In the genomic region with DNA sequence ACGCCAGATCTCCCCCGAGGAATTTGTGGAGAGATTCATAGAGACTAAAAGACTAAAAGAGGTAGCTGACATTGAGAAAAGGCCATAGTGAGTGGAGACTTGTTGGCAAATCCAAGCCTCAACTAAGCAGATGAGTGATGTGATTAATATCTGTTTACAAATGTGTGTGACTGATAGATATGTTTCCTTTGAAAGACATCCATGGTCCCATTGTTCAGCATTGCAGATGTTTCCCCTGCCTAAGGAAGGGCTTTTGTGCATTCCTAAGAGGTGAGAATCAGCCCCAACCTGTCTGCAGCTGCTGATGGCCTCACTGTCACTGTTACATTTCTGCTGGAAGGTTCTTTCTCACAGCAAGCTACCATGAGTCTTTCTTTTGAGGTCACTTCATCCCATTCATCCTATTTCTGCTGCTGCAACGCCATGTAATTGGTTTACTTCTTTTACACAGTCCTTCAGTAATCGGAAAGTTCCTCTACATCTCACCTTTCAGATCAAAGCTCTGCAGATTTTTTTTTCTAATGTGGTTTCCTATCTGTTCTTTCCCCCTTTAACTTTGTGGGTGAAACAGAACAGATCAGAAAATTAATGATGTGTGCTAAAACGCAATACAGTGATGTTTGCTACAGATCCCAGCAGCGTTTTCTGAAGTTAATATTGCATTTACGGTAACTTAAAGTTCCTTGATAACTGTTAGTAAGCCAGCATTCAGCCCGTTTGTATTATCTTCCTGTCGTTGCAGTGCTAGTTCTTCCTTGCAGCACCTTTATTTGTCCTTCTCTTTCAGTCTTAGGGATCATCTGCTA, we compare ENCODE assay signal across 18 mouse cellular contexts. TPM values are rescaled to one million over a fixed set of nuclear protein-coding genes. Genes with fewer than 3 reads are reported as not detected.
DNase-seq lines count a peak whose midpoint lies in the region; ATAC-seq and TF ChIP-seq lines count a peak whose summit lies in the region.
"Had no signal": no experiment of that assay in that cellular context is flagged by ENCODE, and none has a peak within 500 bp of the region (broad histone marks: within the 10 kb centered on the region; RNA-seq: fewer than 3 reads in every experiment).

No protein-coding gene starts in this region.

- H3K9ac ChIP-seq in liver, embryonic 15.5 days, result no peak overlapping the region
- no peak overlapping the region for H3K9ac ChIP-seq in liver, embryonic 12.5 days
- H3K9ac ChIP-seq in liver, postnatal 0 days (replicated peaks), result no peak overlapping the region
- H3K9ac ChIP-seq in intestine, embryonic 16.5 days (ENCODE audit: low read depth, low read length), result no peak overlapping the region
- H3K9ac ChIP-seq: embryonic facial prominence, embryonic 15.5 days; forebrain, embryonic 13.5 days; intestine, embryonic 15.5 days; limb, embryonic 12.5 days had no signal

- 0 out of 2 replicates have a peak, but pooled peaks cover 5% of the 10 kb centered on the region for H3K36me3 ChIP-seq in liver, embryonic 15.5 days (replicated peaks)
- peaks cover 19% of the 10 kb centered on the region for H3K36me3 ChIP-seq in liver, embryonic 12.5 days
- H3K36me3 ChIP-seq in liver, postnatal 0 days (replicated peaks; ENCODE audit: insufficient read depth, low read length), result peaks cover 3% of the 10 kb centered on the region; the same call in 1 of the 2 replicates
- H3K36me3 ChIP-seq in intestine, embryonic 16.5 days (ENCODE audit: control insufficient read depth, insufficient read depth, low read length), result no peaks in the 10 kb centered on the region
- H3K36me3 ChIP-seq: embryonic facial prominence, embryonic 15.5 days; intestine, embryonic 15.5 days had no signal

- H3K9me3 ChIP-seq in liver, embryonic 15.5 days (replicated peaks), result no peaks in the 10 kb centered on the region
- no peaks in the 10 kb centered on the region for H3K9me3 ChIP-seq in liver, embryonic 12.5 days (replicated peaks)
- no peaks in the 10 kb centered on the region for H3K9me3 ChIP-seq in liver, postnatal 0 days (ENCODE audit: low read length)
- no peaks in the 10 kb centered on the region for H3K9me3 ChIP-seq in intestine, embryonic 16.5 days (ENCODE audit: control insufficient read depth, low read length)
- H3K9me3 ChIP-seq: embryonic facial prominence, embryonic 15.5 days; forebrain, embryonic 13.5 days; intestine, embryonic 15.5 days; limb, embryonic 12.5 days; midbrain, embryonic 10.5 days had no signal

- DNase-seq in 416B (ENCODE audit: low read depth), result peak; percentile 32
- no peak for DNase-seq in liver, postnatal 0 days
- DNase-seq in frontal cortex, postnatal 14 days (ENCODE audit: low spot score in 2 of 2), result no peak
- no peak for DNase-seq in gastrocnemius, postnatal 25 days
- DNase-seq: kidney, postnatal 10 days; right cerebral cortex, postnatal 14 days had no signal

- no peaks in the 10 kb centered on the region for H3K27me3 ChIP-seq in liver, embryonic 15.5 days
- H3K27me3 ChIP-seq in liver, embryonic 12.5 days (replicated peaks), result no peaks in the 10 kb centered on the region
- H3K27me3 ChIP-seq in liver, postnatal 0 days (ENCODE audit: insufficient read depth, low read length), result no peaks in the 10 kb centered on the region
- H3K27me3 ChIP-seq in intestine, embryonic 16.5 days (replicated peaks; ENCODE audit: control insufficient read depth, insufficient read depth, low read length), result no peaks in the 10 kb centered on the region
- H3K27me3 ChIP-seq: embryonic facial prominence, embryonic 15.5 days; forebrain, embryonic 13.5 days; intestine, embryonic 15.5 days; limb, embryonic 12.5 days had no signal

- H3K27ac ChIP-seq in liver, embryonic 15.5 days (replicated peaks), result no peak overlapping the region
- no peak overlapping the region for H3K27ac ChIP-seq in liver, embryonic 12.5 days
- no peak overlapping the region for H3K27ac ChIP-seq in liver, postnatal 0 days (ENCODE audit: low read depth)
- no peak overlapping the region for H3K27ac ChIP-seq in intestine, embryonic 16.5 days (ENCODE audit: low read length)
- H3K27ac ChIP-seq: embryonic facial prominence, embryonic 15.5 days; forebrain, embryonic 13.5 days; intestine, embryonic 15.5 days; limb, embryonic 12.5 days; midbrain, embryonic 10.5 days had no signal

- no peak overlapping the region for H3K4me3 ChIP-seq in liver, embryonic 15.5 days (replicated peaks)
- H3K4me3 ChIP-seq in liver, embryonic 12.5 days, result no peak overlapping the region
- H3K4me3 ChIP-seq in liver, postnatal 0 days (ENCODE audit: low read depth, low read length), result no peak overlapping the region
- no peak overlapping the region for H3K4me3 ChIP-seq in intestine, embryonic 16.5 days (ENCODE audit: low read length)
- H3K4me3 ChIP-seq: embryonic facial prominence, embryonic 15.5 days; forebrain, embryonic 13.5 days; intestine, embryonic 15.5 days; limb, embryonic 12.5 days; midbrain, embryonic 10.5 days had no signal

- no peak for TF ChIP-seq EP300 in liver, postnatal 0 days (IDR thresholded peaks at IDR 0.05; ENCODE audit: low read depth)

- peaks cover 9% of the 10 kb centered on the region; the same call in 1 of the 2 replicates for H3K4me1 ChIP-seq in liver, embryonic 15.5 days (replicated peaks)
- H3K4me1 ChIP-seq in liver, embryonic 12.5 days, result peaks cover 11% of the 10 kb centered on the region
- no peaks in the 10 kb centered on the region for H3K4me1 ChIP-seq in liver, postnatal 0 days (ENCODE audit: insufficient read depth)
- 0 out of 2 replicates have a peak, but pooled peaks cover 5% of the 10 kb centered on the region for H3K4me1 ChIP-seq in intestine, embryonic 16.5 days (ENCODE audit: control insufficient read depth, insufficient read depth, low read length)
- H3K4me1 ChIP-seq: embryonic facial prominence, embryonic 15.5 days; limb, embryonic 12.5 days had no signal

- 59% methylated on average over 9 of the region's 9 CpGs for WGBS in liver, embryonic 15.5 days (ENCODE audit: insufficient replicate concordance)
- WGBS in liver, embryonic 12.5 days (ENCODE audit: insufficient replicate concordance), result 76% methylated on average over 9 of the region's 9 CpGs
- WGBS in liver, postnatal 0 days (ENCODE audit: insufficient replicate concordance), result 64% methylated on average over 9 of the region's 9 CpGs
- WGBS in intestine, embryonic 16.5 days, result 86% methylated on average over 9 of the region's 9 CpGs

- H3K4me2 ChIP-seq in liver, embryonic 15.5 days, result peak overlapping the region; percentile 20
- H3K4me2 ChIP-seq in liver, embryonic 12.5 days, result no peak overlapping the region
- peak overlapping the region; percentile 55 for H3K4me2 ChIP-seq in liver, postnatal 0 days (ENCODE audit: low read depth, low read length)
- H3K4me2 ChIP-seq in intestine, embryonic 16.5 days (ENCODE audit: low read depth, low read length), result no peak overlapping the region
- H3K4me2 ChIP-seq: embryonic facial prominence, embryonic 15.5 days; forebrain, embryonic 13.5 days; heart, embryonic 11.5 days; intestine, embryonic 15.5 days; limb, embryonic 12.5 days had no signal

- ATAC-seq in liver, embryonic 15.5 days (ENCODE audit: insufficient read depth), result no peak
- ATAC-seq in liver, embryonic 12.5 days, result no peak
- peak; percentile 85 for ATAC-seq in CD4-positive, CD25-positive, alpha-beta regulatory T cell, adult 4 months
- ATAC-seq in liver, postnatal 0 days, result no peak
- ATAC-seq in intestine, embryonic 16.5 days, result no peak
- ATAC-seq: forebrain, embryonic 13.5 days; intestine, embryonic 15.5 days had no signal

- TF ChIP-seq CTCF in liver, postnatal 0 days (IDR thresholded peaks at IDR 0.05; ENCODE audit: low read depth), result no peak

RNA-seq across cellular contexts. Expression of a gene that starts 50.8 kb away (rescaled TPM):
- 0.13 TPM in 1 of 2 replicates, not detected in the other for polyA plus RNA-seq in liver, embryonic 15.5 days (2015; fragmentation: Nextera tagmentation; extraction: Ambion mirVana)
- polyA plus RNA-seq in liver, embryonic 12.5 days (2016; fragmentation: Nextera tagmentation; extraction: Ambion mirVana), result 0.17 TPM in 1 of 2 replicates, not detected in the other
- polyA plus RNA-seq in CD4-positive, CD25-positive, alpha-beta regulatory T cell, adult 4 months (2017; shearing (Covaris generic)), result under 1 TPM in 1 of 2 experiments, not detected in 1; 0.30 TPM
- not detected in 2 replicates for polyA plus RNA-seq in liver, postnatal 0 days (2015; fragmentation: Nextera tagmentation; extraction: Ambion mirVana)
- not detected for total RNA-seq in gastrocnemius, postnatal 25 days (2021)
- 0.23 and 0.33 TPM in 2 replicates for polyA plus RNA-seq in intestine, embryonic 16.5 days (2015; fragmentation: Nextera tagmentation; extraction: Ambion mirVana)
- total RNA-seq: hematopoietic stem cell, adult 5-6 weeks had no signal
- polyA plus RNA-seq: heart, embryonic 11.5 days had no signal

RNA-seq across cellular contexts. Expression of a gene that starts 55.9 kb away (rescaled TPM):
- polyA plus RNA-seq in liver, embryonic 15.5 days (2015; fragmentation: Nextera tagmentation; extraction: Ambion mirVana), result 15.2 and 17.1 TPM in 2 replicates
- polyA plus RNA-seq in liver, embryonic 12.5 days (2016; fragmentation: Nextera tagmentation; extraction: Ambion mirVana), result 137 and 140 TPM in 2 replicates
- polyA plus RNA-seq in CD4-positive, CD25-positive, alpha-beta regulatory T cell, adult 4 months (2017; shearing (Covaris generic)), result 1 to 10 TPM; 1.9 to 3.1 TPM
- polyA plus RNA-seq in liver, postnatal 0 days (2015; fragmentation: Nextera tagmentation; extraction: Ambion mirVana), result 5.0 and 6.8 TPM in 2 replicates
- 1 to 10 TPM; 3.3 to 3.4 TPM for total RNA-seq in gastrocnemius, postnatal 25 days (2021)
- polyA plus RNA-seq in intestine, embryonic 16.5 days (2015; fragmentation: Nextera tagmentation; extraction: Ambion mirVana), result 370 and 437 TPM in 2 replicates
- total RNA-seq: common myeloid progenitor, adult 5-6 weeks; hematopoietic stem cell, adult 5-6 weeks had no signal

Comparison
In these comparisons a context has a peak if more than half of its experiments do, and no peak if none do; other contexts are left out.
1. H3K4me2 ChIP-seq: peak in liver, embryonic 15.5 days (single experiment) and liver, postnatal 0 days (single experiment); none in liver, embryonic 12.5 days (single experiment) and intestine, embryonic 16.5 days (single experiment).